In genomic region chr4:88476511-88477210, GRCm38 (mm10) we compare ENCODE assay signal across 10 mouse cellular contexts. TPM values are rescaled to one million over a fixed set of nuclear protein-coding genes. Genes with fewer than 3 reads are reported as not detected.
DNase-seq lines count a peak whose midpoint lies in the region; ATAC-seq and TF ChIP-seq lines count a peak whose summit lies in the region.
"Had no signal": no experiment of that assay in that cellular context is flagged by ENCODE, and none has a peak within 500 bp of the region (broad histone marks: within the 10 kb centered on the region; RNA-seq: fewer than 3 reads in every experiment).

No protein-coding gene starts in this region.

- H3K36me3 ChIP-seq in forebrain, embryonic 10.5 days (replicated peaks), result no peaks in the 10 kb centered on the region
- no peaks in the 10 kb centered on the region for H3K36me3 ChIP-seq in forebrain, embryonic 11.5 days (ENCODE audit: control insufficient read depth, insufficient read depth, low read length)
- H3K36me3 ChIP-seq in C2C12 (ENCODE audit: control insufficient read depth, insufficient read depth), result no peaks in the 10 kb centered on the region
- H3K36me3 ChIP-seq: limb, embryonic 12.5 days had no signal

- H3K27me3 ChIP-seq in forebrain, embryonic 10.5 days (ENCODE audit: poor library complexity, severe bottlenecking), result no peaks in the 10 kb centered on the region
- no peaks in the 10 kb centered on the region for H3K27me3 ChIP-seq in forebrain, embryonic 11.5 days (ENCODE audit: control insufficient read depth, insufficient read depth, low read length)
- H3K27me3 ChIP-seq in C2C12 (ENCODE audit: control insufficient read depth, insufficient read depth, insufficient read length), result no peaks in the 10 kb centered on the region
- H3K27me3 ChIP-seq: limb, embryonic 12.5 days had no signal

- H3K4me1 ChIP-seq in forebrain, embryonic 10.5 days, result peaks cover 4% of the 10 kb centered on the region; the same call in 1 of the 2 replicates
- no peaks in the 10 kb centered on the region for H3K4me1 ChIP-seq in forebrain, embryonic 11.5 days (replicated peaks; ENCODE audit: control insufficient read depth, insufficient read depth, low read length)

- TF ChIP-seq CTCF in C2C12 (IDR thresholded peaks at IDR 0.05; ENCODE audit: control insufficient read depth, insufficient read depth, insufficient read length), result no peak

- no peak overlapping the region for H3K4me3 ChIP-seq in forebrain, embryonic 10.5 days
- no peak overlapping the region for H3K4me3 ChIP-seq in forebrain, embryonic 11.5 days (ENCODE audit: low read depth, low read length)
- H3K4me3 ChIP-seq in C2C12 (ENCODE audit: insufficient read depth, poor library complexity, severe bottlenecking), result no peak overlapping the region
- H3K4me3 ChIP-seq: limb, embryonic 12.5 days had no signal

- no peaks in the 10 kb centered on the region for H3K9me3 ChIP-seq in forebrain, embryonic 10.5 days
- no peaks in the 10 kb centered on the region for H3K9me3 ChIP-seq in forebrain, embryonic 11.5 days (ENCODE audit: control insufficient read depth, low read length)
- H3K9me3 ChIP-seq: limb, embryonic 12.5 days had no signal

- no peaks in the 10 kb centered on the region for H3K79me2 ChIP-seq in C2C12 (ENCODE audit: control insufficient read depth, insufficient read depth)

- no peak for DNase-seq in forebrain, embryonic 10.5 days (ENCODE audit: extremely low spot score, low spot score)
- DNase-seq in forebrain, embryonic 11.5 days (ENCODE audit: low spot score), result no peak
- DNase-seq in heart, adult 9 months (ENCODE audit: low spot score in 2 of 2), result peak; percentile 27 to 33
- peak; percentile 26 to 32 for DNase-seq in kidney, postnatal 36 days
- no peak for DNase-seq in ovary, postnatal 36 days (ENCODE audit: low spot score)
- no peak for DNase-seq in ovary, adult 18-20 months (ENCODE audit: low spot score)
- no peak for DNase-seq in cerebellum, adult 9-11 months
- DNase-seq: right cerebral cortex, postnatal 4 days had no signal

- 70% methylated on average over 4 of the region's 4 CpGs for WGBS in forebrain, embryonic 10.5 days
- 67% methylated on average over 4 of the region's 4 CpGs for WGBS in forebrain, embryonic 11.5 days

- H3K9ac ChIP-seq in forebrain, embryonic 11.5 days (ENCODE audit: low read length), result no peak overlapping the region
- H3K9ac ChIP-seq: limb, embryonic 12.5 days had no signal

- H3K27ac ChIP-seq in forebrain, embryonic 10.5 days, result 0 out of 2 replicates have a peak overlapping the region, but pooled peaks have one; percentile 13
- no peak overlapping the region for H3K27ac ChIP-seq in forebrain, embryonic 11.5 days (ENCODE audit: low read depth, low read length)
- H3K27ac ChIP-seq: limb, embryonic 12.5 days had no signal

- H3ac ChIP-seq in C2C12 (ENCODE audit: control insufficient read depth, insufficient read length, low read depth), result no peak overlapping the region

- H3K79me3 ChIP-seq in C2C12 (ENCODE audit: low read depth), result no peaks in the 10 kb centered on the region

- no peak overlapping the region for H3K4me2 ChIP-seq in forebrain, embryonic 11.5 days (ENCODE audit: low read depth, low read length, severe bottlenecking)
- H3K4me2 ChIP-seq: limb, embryonic 12.5 days had no signal

- no peak for ATAC-seq in forebrain, embryonic 11.5 days (replicated peaks; ENCODE audit: low FRiP score)

TF ChIP-seq in C2C12, 6 proteins besides CTCF, POLR2A, EP300 and RAD21:
- TF ChIP-seq CEBPB (IDR thresholded peaks at IDR 0.05; ENCODE audit: low read depth) (peak; percentile 67), MAX (IDR thresholded peaks at IDR 0.05) (no peak)

RNA-seq across cellular contexts. Expression of gene Hacd4, which starts 37.9 kb away (rescaled TPM):
- polyA plus RNA-seq in forebrain, embryonic 10.5 days (2016; fragmentation: Nextera tagmentation; extraction: Ambion mirVana), result 2.5 and 3.2 TPM in 2 replicates
- polyA plus RNA-seq in forebrain, embryonic 11.5 days (2014; fragmentation: Nextera tagmentation; extraction: Ambion mirVana), result 3.1 and 3.8 TPM in 2 replicates
- 1.7 TPM for polyA plus RNA-seq in C2C12 (2012; fragmentation: generic; extraction: Trizol)

RNA-seq across cellular contexts. Expression of gene Ifnb1, which starts 45.9 kb away (rescaled TPM):
- polyA plus RNA-seq in forebrain, embryonic 10.5 days (2016; fragmentation: Nextera tagmentation; extraction: Ambion mirVana), result not detected in 2 replicates
- not detected in 2 replicates for polyA plus RNA-seq in forebrain, embryonic 11.5 days (2014; fragmentation: Nextera tagmentation; extraction: Ambion mirVana)
- not detected for polyA plus RNA-seq in C2C12 (2012; fragmentation: generic; extraction: Trizol)
- polyA plus RNA-seq: limb, embryonic 12.5 days had no signal

Comparison
In these comparisons a context has a peak if more than half of its experiments do, and no peak if none do; other contexts are left out.
1. DNase-seq: peak in heart, adult 9 months (2 of 2) and kidney, postnatal 36 days (2 of 2); none in forebrain, embryonic 10.5 days (single experiment), forebrain, embryonic 11.5 days (single experiment), ovary, postnatal 36 days (single experiment), ovary, adult 18-20 months (single experiment) and cerebellum, adult 9-11 months (single experiment).